Mouse (Mus musculus): Measurements from ENCODE around the gene Ppp1r12a. TPM values are rescaled to one million over a fixed set of nuclear protein-coding genes. Genes with fewer than 3 reads are reported as not detected.
A peak's percentile ranks its signal among the peaks of the same experiment; 100 is the strongest.

Ppp1r12a gene
- polyA plus RNA-seq (2011; ENCODE audit: insufficient read length, low read depth, missing spikeins): 152 and 168 TPM in 2 replicates

DNA sequence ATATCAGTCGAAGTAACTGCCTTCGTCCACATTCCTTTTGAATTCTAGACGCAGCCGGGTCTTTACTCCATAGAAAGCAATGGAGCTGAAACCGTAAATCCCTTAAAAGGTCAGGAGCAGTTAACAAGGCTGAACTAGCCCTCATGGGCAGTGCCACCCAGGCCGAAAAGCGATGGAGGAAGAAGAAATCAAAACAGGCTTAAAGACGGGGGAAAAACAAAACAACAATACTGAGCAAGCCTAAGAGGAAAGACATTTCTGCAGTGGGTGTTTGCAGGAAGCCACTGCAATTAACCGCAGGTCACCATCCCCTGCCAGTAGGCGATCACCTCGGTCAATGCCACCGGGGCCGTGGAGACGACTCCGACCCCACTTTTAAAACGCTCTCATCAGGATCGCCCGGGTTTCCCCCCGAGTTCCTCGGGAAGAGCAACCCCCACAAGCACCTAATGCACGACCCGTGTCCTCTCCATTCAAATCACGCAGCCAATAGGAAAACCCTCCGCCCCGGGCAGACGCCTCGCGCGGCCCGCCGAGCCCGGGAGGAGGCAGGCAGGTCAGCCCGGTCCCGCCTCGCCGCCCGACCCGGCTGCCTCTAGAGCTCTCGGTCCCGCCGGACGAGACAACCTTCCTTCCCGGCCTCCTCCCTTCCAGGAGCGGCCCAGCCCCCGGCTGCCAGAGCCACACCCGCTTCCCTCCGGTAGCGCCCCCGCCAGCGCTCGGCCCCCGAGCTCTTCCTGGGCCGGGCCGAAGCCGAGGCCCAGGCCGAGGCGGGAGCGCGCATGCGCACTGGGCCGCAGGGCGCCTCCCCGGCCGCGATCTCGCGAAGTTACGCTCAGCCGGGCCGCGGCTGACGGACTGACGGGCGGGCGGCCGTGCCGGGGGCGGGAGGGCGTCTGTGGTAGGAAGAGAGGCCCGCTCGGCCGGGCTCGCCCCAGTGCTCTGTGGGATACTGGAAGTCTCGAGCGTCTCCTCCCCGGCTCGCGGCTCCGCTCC, at the start of gene Ppp1r12a:
Gene Ppp1r12a, plus strand, starts transcription at position 933 of the 996 bp plus-strand sequence.
- H3K4me1 ChIP-seq (ENCODE audit: control insufficient read depth, insufficient read depth, low read length): 0 out of 2 replicates have a peak, but pooled peaks cover 2% of the 10 kb centered on the region

GRCm38 (mm10) chr10:108113361-108114237, 48.4 kb upstream of the Ppp1r12a start:
- no peak overlapping the region; the same call in 1 of the 2 replicates for H3K4me3 ChIP-seq (ENCODE audit: insufficient read depth, low read length)
- H3K27ac ChIP-seq (ENCODE audit: insufficient read depth, low read length): no peak overlapping the region
- no peak for TF ChIP-seq CTCF (IDR thresholded peaks at IDR 0.05; ENCODE audit: borderline replicate concordance, insufficient read depth, low read length)
- no peak for TF ChIP-seq POLR2A (IDR thresholded peaks at IDR 0.05; ENCODE audit: low read depth, low read length)
- no peaks in the 10 kb centered on the region for H3K4me1 ChIP-seq (ENCODE audit: control insufficient read depth, insufficient read depth, low read length)

More for the DNA sequence above, at the start of gene Ppp1r12a:
- Histone ChIP-seq H3K27ac (ENCODE audit: insufficient read depth, low read length) (peak within 1 kb of the TSS; percentile 98), H3K4me3 (ENCODE audit: insufficient read depth, low read length) (peak within 1 kb of the TSS; percentile 90)
- TF ChIP-seq POLR2A (IDR thresholded peaks at IDR 0.05; ENCODE audit: low read depth, low read length) (peak; percentile 75), CTCF (IDR thresholded peaks at IDR 0.05; ENCODE audit: borderline replicate concordance, insufficient read depth, low read length) (no peak)

DNA sequence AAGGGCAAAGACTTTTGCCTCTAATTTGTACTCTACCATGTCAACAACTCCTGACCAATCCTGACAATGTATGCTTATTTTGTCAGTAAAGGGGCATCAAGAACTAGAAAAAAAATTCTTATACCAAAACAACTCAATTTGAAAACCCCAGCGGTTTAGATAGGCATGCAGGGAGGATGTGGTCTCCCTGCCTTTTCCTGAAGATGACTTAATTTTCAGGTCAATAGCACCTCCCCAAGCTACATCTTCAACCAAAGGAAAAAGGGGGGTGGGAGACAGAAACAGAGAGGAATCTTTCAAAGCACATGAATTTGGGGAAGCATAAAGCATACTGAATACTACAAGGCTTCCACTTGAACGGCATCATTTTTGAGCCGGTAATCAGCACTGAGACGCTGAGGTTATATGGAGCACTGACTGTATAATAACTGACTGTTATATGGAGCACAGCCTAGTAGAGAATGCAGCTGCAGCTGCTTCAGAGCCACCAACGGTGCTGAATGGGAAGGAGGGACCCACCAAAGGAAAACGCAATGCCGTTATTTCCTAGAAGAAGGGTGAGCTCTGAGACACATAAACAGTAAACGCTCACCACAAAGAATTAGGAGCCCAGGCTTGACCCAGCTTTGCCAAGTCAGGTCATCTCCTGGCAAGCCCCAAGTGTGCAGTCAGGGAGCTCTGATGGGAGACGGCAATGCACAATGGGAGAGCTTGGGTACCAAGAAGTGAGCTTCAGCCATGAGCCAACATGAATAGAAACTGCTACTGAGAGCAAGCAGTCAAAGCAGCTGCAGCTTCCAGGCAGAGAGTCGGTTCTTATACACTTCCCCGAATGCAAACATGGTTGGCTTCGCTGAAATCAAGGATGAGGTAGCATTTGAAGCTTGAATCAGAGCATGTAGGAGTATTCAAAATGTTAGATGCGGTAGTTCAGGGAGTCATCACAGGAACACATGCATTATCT, 43.5 kb upstream of the Ppp1r12a start:
- TF ChIP-seq POLR2A (IDR thresholded peaks at IDR 0.05; ENCODE audit: low read depth, low read length) (no peak), CTCF (IDR thresholded peaks at IDR 0.05; ENCODE audit: borderline replicate concordance, insufficient read depth, low read length) (no peak)
- H3K4me3 ChIP-seq (ENCODE audit: insufficient read depth, low read length): no peak overlapping the region
- no peaks in the 10 kb centered on the region for H3K4me1 ChIP-seq (ENCODE audit: control insufficient read depth, insufficient read depth, low read length)
- no peak overlapping the region for H3K27ac ChIP-seq (ENCODE audit: insufficient read depth, low read length)

DNA sequence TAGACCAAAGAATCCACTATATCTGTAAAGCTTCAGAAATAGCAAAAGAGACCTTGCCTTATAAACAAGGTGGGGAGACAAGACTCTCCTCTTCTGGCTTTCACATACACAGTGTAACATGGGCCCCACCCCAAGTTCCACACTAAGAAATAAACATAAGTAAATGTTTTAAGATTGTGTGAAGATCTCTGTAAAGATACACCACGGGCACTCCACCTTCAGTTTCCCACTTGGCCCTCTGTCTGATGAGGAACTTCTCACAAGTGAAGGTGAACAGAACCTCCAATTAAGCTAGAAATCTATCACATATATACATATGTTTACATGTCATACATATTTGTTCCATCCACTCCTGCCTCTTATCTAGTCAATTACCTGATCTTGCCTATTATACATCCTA, 42.6 kb upstream of the Ppp1r12a start:
- H3K4me1 ChIP-seq (ENCODE audit: control insufficient read depth, insufficient read depth, low read length): no peaks in the 10 kb centered on the region
- TF ChIP-seq CTCF (IDR thresholded peaks at IDR 0.05; ENCODE audit: borderline replicate concordance, insufficient read depth, low read length) (no peak), POLR2A (IDR thresholded peaks at IDR 0.05; ENCODE audit: low read depth, low read length) (no peak)
- H3K27ac ChIP-seq (ENCODE audit: insufficient read depth, low read length): no peak overlapping the region
- H3K4me3 ChIP-seq (ENCODE audit: insufficient read depth, low read length): no peak overlapping the region

GRCm38 (mm10) chr10:108124934-108125599, 36.9 kb upstream of the Ppp1r12a start:
- Histone ChIP-seq H3K4me1 (ENCODE audit: control insufficient read depth, insufficient read depth, low read length) (no peaks in the 10 kb centered on the region), H3K4me3 (ENCODE audit: insufficient read depth, low read length) (no peak overlapping the region), H3K27ac (ENCODE audit: insufficient read depth, low read length) (no peak overlapping the region)
- TF ChIP-seq CTCF (IDR thresholded peaks at IDR 0.05; ENCODE audit: borderline replicate concordance, insufficient read depth, low read length) (no peak), POLR2A (IDR thresholded peaks at IDR 0.05; ENCODE audit: low read depth, low read length) (no peak)

DNA sequence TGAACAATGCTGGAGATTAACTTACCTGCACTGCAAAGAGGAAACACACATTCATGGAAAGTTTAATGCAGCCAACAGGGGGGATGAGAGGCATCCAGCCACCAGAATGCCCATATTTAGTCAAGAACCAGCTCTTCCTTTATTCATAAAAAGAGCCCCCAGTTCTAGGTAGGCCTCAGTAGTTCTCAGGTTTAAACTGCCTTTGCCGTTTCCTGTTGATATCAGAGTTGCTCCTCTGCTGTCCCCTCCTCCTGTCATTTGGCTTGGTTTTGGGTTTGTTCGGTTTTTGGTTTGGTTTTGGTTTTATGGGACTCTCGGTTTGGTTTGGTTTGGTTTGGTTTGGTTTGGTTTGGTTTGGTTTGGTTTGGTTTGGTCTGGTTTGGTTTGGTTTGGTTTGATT, 32.8 kb upstream of the Ppp1r12a start:
- Histone ChIP-seq H3K27ac (ENCODE audit: insufficient read depth, low read length) (no peak overlapping the region), H3K4me3 (ENCODE audit: insufficient read depth, low read length) (no peak overlapping the region), H3K4me1 (ENCODE audit: control insufficient read depth, insufficient read depth, low read length) (no peaks in the 10 kb centered on the region)
- TF ChIP-seq POLR2A (IDR thresholded peaks at IDR 0.05; ENCODE audit: low read depth, low read length): no peak
- no peak for TF ChIP-seq CTCF (IDR thresholded peaks at IDR 0.05; ENCODE audit: borderline replicate concordance, insufficient read depth, low read length)

DNA sequence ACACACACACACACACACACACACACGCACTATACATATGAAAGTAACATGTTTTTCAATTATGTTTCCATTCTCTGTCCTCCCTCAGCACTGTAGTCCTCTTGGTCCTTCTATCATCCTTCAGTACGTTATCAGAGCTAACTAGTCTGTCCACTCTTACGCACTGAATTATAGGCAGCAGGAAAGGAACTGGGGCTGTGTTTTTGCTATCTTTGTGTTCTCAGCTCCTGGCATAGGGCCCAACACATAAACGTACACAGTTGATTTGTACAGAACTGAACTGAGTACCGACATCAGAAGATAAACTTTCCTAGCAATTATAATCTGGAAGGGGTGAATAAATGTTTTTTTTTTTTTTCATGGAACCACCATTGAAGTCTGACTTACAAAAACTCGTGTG, 30.1 kb upstream of the Ppp1r12a start:
- no peak overlapping the region for H3K4me3 ChIP-seq (ENCODE audit: insufficient read depth, low read length)

GRCm38 (mm10) chr10:108133253-108133652, 28.7 kb upstream of the Ppp1r12a start:
- Histone ChIP-seq H3K4me1 (ENCODE audit: control insufficient read depth, insufficient read depth, low read length) (no peaks in the 10 kb centered on the region), H3K4me3 (ENCODE audit: insufficient read depth, low read length) (no peak overlapping the region), H3K27ac (ENCODE audit: insufficient read depth, low read length) (no peak overlapping the region)
- TF ChIP-seq POLR2A (IDR thresholded peaks at IDR 0.05; ENCODE audit: low read depth, low read length): no peak
- TF ChIP-seq CTCF (IDR thresholded peaks at IDR 0.05; ENCODE audit: borderline replicate concordance, insufficient read depth, low read length): no peak

More for the DNA sequence above, 30.1 kb upstream of the Ppp1r12a start:
- Histone ChIP-seq H3K27ac (ENCODE audit: insufficient read depth, low read length) (no peak overlapping the region), H3K4me1 (ENCODE audit: control insufficient read depth, insufficient read depth, low read length) (no peaks in the 10 kb centered on the region)
- TF ChIP-seq POLR2A (IDR thresholded peaks at IDR 0.05; ENCODE audit: low read depth, low read length) (no peak), CTCF (IDR thresholded peaks at IDR 0.05; ENCODE audit: borderline replicate concordance, insufficient read depth, low read length) (no peak)

Data from embryonic fibroblast, embryonic 13.5 days (primary cell).